Mouse (Mus musculus): Measurements from ENCODE around the gene Nlrc5. TPM values are rescaled to one million over a fixed set of nuclear protein-coding genes. Genes with fewer than 3 reads are reported as not detected.
"Not testable (repeated sequence)": the region's sequence is repeated elsewhere in the genome, so short reads cannot be mapped to it uniquely, and the experiment has no call there.

Nlrc5 gene
- polyA plus RNA-seq, 1 experiment from 2014 or later, result 0.29 TPM

DNA sequence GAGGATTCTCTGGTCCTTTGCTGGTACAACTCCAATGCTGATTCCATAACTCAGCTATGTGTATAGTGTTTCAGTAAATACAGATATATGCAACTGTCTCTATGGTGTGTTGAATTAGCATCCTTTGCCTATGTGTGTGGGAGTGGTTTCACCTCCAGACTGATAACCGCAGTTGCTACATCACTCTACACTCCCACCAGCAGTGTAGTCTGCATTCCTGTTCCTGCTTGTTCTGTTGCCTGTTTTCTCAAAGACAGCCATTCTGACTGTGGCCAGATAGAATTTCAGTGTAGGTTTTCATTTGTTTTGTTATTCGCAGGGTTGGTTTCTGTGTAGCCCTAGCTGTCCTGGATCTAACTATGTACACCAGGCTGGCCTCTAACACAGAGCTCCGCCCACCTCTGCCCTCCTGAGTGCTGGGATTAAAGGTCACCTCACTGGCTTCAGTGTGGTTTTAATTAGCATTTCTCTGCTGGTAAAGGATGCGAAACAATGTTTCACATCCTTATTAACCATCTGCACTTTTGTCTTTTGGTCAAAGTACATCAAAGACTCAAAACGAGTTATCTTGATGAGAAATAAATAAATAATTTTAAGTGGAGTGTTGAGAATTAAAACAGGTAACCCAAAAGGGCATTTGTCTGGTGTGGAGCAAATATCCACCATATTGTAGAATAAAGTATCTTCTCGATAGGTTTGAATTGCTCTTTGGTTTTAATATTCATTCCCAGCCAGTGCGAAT lies 13.6 kb downstream of the Nlrc5 start:
- H3K27ac ChIP-seq, result 0 out of 2 replicates have a peak overlapping the region, but pooled peaks have one; percentile 23
- no peaks in the 10 kb centered on the region for H3K36me3 ChIP-seq
- WGBS, result 81% methylated on average over 7 of the region's 7 CpGs
- H3K9me3 ChIP-seq, result no peaks in the 10 kb centered on the region
- no peak overlapping the region for H3K4me3 ChIP-seq
- no peak overlapping the region for H3K9ac ChIP-seq
- H3K4me1 ChIP-seq (replicated peaks), result no peaks in the 10 kb centered on the region
- no peak overlapping the region for H3K4me2 ChIP-seq
- no peaks in the 10 kb centered on the region for H3K27me3 ChIP-seq
- ATAC-seq (ENCODE audit: low FRiP score), result no peak

DNA sequence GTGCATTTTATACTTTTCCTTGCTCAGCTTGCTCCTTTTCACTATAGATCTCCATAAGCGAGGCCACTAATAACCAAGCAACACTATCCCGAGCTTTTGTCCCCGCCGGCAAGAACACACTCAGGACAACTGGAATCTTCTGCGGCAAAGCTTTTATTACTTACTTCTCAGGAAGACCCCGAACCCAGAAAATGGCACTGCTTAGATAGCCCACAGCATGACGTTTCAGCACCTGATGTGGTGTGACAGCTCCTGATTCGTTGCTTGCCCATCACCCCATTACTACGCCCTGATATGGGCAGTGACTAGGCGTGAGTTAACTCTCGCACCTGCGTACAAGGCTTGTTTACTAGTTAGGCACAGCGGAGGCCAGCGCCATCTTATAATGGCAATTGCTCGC lies 18.8 kb downstream of the Nlrc5 start:
- ATAC-seq (ENCODE audit: low FRiP score); H3K27ac ChIP-seq: not testable (repeated sequence)
- WGBS, result 93% methylated on average over 15 of the region's 15 CpGs

DNA sequence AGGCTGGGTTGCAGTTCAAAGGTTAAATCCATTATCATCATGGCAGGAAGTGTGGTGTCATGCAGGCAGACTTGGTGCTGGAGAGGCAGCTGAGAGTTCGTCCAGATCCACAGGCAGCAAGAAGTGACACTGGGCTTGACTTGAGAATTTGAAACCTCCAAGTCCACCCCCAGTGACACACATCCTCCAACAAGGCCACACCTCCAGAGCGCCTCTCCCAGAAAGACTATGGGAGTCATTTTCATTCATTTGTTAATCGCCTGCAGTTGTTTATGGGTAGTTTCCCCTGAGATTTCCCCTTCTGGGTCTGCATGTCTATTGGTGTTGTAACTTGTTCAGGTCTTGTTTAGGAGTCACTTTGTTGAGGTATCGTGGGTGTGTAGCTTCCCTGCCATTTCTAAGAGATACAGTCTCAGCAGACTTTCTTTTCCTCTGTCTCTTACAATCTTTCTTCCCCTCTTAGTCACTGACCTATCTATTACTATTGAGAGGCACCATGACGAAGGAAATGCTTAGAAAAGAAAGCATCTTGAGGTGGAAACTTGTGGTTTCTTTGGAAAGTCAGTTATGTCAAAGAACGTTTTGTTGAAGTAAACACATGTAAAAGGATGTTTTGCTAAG lies 19.8 kb downstream of the Nlrc5 start:
- ATAC-seq (ENCODE audit: low FRiP score), result no peak
- Histone ChIP-seq H3K4me1 (replicated peaks) (no peaks in the 10 kb centered on the region), H3K36me3 (no peaks in the 10 kb centered on the region), H3K27ac (no peak overlapping the region), H3K4me3 (no peak overlapping the region), H3K27me3 (no peaks in the 10 kb centered on the region), H3K4me2 (no peak overlapping the region), H3K9ac (no peak overlapping the region), H3K9me3 (no peaks in the 10 kb centered on the region)
- 86% methylated on average over 6 of the region's 6 CpGs for WGBS

More for the DNA sequence above, 18.8 kb downstream of the Nlrc5 start:
- H3K4me3 ChIP-seq; H3K4me1 ChIP-seq (replicated peaks); H3K9me3 ChIP-seq; H3K36me3 ChIP-seq; H3K9ac ChIP-seq; H3K27me3 ChIP-seq; H3K4me2 ChIP-seq: not testable (repeated sequence)

- H3K9ac ChIP-seq, result no peak overlapping the region
- no peaks in the 10 kb centered on the region for H3K4me1 ChIP-seq (replicated peaks)
- H3K27me3 ChIP-seq, result no peaks in the 10 kb centered on the region
- ATAC-seq (ENCODE audit: low FRiP score), result no peak
- 82% methylated on average over 5 of the region's 5 CpGs for WGBS
- H3K4me2 ChIP-seq, result no peak overlapping the region
- H3K9me3 ChIP-seq, result no peaks in the 10 kb centered on the region
- H3K36me3 ChIP-seq, result no peaks in the 10 kb centered on the region
- H3K27ac ChIP-seq, result no peak overlapping the region
- no peak overlapping the region for H3K4me3 ChIP-seq
Observed at GRCm38 (mm10) chr8:94454905-94455304, 20.7 kb downstream of the Nlrc5 start.

DNA sequence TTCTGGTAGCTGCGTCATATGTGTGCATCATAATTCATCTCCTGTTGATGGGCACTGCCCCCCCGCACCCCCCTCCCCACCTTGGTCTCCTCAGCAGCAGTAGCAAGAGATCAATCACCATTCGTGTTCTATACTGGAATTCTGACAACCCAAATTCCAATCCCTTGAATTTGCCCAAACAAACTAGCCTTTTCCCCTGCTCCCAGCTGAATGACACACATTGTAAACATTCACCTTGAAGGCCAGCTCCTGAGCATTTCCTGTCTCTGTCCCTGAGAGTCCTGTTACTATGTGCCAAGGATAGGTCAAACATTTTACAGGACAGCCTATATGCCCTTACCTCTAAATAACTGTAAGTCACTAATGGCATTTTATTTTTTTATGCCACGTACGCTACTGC lies 21.9 kb downstream of the Nlrc5 start:
- no peaks in the 10 kb centered on the region for H3K4me1 ChIP-seq (replicated peaks)
- H3K36me3 ChIP-seq, result no peaks in the 10 kb centered on the region
- WGBS, result 90% methylated on average over 5 of the region's 5 CpGs
- H3K4me3 ChIP-seq, result no peak overlapping the region
- H3K4me2 ChIP-seq, result no peak overlapping the region
- no peak overlapping the region for H3K9ac ChIP-seq
- no peaks in the 10 kb centered on the region for H3K27me3 ChIP-seq
- H3K9me3 ChIP-seq, result no peaks in the 10 kb centered on the region
- ATAC-seq (ENCODE audit: low FRiP score), result no peak
- H3K27ac ChIP-seq, result no peak overlapping the region

GRCm38 (mm10) chr8:94458567-94458966 lies 24.4 kb downstream of the Nlrc5 start:
- WGBS, result 67% methylated on average over 2 of the region's 2 CpGs
- ATAC-seq (ENCODE audit: low FRiP score), result no peak
- H3K36me3 ChIP-seq, result no peaks in the 10 kb centered on the region
- H3K4me2 ChIP-seq, result no peak overlapping the region
- no peak overlapping the region for H3K27ac ChIP-seq
- H3K4me1 ChIP-seq (replicated peaks), result no peaks in the 10 kb centered on the region
- no peak overlapping the region for H3K4me3 ChIP-seq
- H3K27me3 ChIP-seq, result no peaks in the 10 kb centered on the region
- H3K9ac ChIP-seq, result no peak overlapping the region
- no peaks in the 10 kb centered on the region for H3K9me3 ChIP-seq

DNA sequence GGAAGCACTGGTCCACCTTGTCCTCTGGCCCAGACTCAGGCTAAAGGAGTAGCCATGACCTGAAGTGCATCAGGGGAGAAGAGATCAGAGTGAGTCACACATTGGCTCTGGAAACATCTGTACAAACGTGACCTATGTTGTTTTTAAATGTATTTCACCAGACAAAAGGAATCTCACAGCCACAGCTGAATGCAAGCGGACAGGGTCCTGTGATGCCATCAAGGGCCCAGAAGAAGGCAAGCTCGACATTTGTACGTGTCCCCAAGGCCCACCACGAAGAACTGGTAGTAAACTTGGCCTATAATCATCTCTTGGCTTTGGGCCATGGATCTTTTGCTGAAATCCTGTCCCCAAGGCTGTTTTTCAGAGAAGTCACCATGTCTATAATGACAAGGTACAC lies 35.5 kb downstream of the Nlrc5 start:
- H3K27ac ChIP-seq, result no peak overlapping the region
- no peak overlapping the region for H3K9ac ChIP-seq
- no peak overlapping the region for H3K4me3 ChIP-seq
- no peak overlapping the region for H3K4me2 ChIP-seq
- 77% methylated on average over 5 of the region's 5 CpGs for WGBS
- no peaks in the 10 kb centered on the region for H3K36me3 ChIP-seq
- no peaks in the 10 kb centered on the region for H3K9me3 ChIP-seq
- H3K27me3 ChIP-seq, result no peaks in the 10 kb centered on the region
- no peaks in the 10 kb centered on the region for H3K4me1 ChIP-seq (replicated peaks)
- no peak for ATAC-seq (ENCODE audit: low FRiP score)

GRCm38 (mm10) chr8:94470794-94471193 lies 36.6 kb downstream of the Nlrc5 start:
- Histone ChIP-seq H3K4me1 (replicated peaks) (no peaks in the 10 kb centered on the region), H3K9ac (no peak overlapping the region), H3K4me3 (no peak overlapping the region), H3K4me2 (no peak overlapping the region), H3K36me3 (no peaks in the 10 kb centered on the region), H3K27me3 (no peaks in the 10 kb centered on the region), H3K9me3 (no peaks in the 10 kb centered on the region), H3K27ac (no peak overlapping the region)
- 82% methylated on average over 2 of the region's 2 CpGs for WGBS
- no peak for ATAC-seq (ENCODE audit: low FRiP score)

DNA sequence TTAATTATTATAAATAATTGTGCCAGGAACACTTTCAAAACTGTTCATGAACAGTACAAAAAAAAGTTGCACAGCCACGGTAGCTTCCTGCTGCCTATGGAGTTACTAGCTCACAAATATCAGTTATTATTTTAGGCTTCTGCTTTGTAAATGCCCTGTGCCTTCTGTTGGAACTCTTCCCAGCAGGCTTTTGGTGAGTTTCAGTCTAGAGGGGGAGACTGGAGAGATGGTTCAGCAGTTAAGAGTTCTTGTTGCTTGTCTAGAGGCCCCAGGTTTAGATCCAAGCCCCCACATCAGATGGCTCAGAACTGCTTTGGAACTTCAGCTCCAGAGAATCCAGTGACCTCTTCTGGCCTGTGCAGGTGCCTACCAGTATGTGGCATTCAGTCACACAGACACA lies 37.1 kb downstream of the Nlrc5 start:
- no peak for ATAC-seq (ENCODE audit: low FRiP score)
- WGBS, result 86% methylated on average over 1 of the region's 1 CpGs
- H3K4me2 ChIP-seq, result no peak overlapping the region

DNA sequence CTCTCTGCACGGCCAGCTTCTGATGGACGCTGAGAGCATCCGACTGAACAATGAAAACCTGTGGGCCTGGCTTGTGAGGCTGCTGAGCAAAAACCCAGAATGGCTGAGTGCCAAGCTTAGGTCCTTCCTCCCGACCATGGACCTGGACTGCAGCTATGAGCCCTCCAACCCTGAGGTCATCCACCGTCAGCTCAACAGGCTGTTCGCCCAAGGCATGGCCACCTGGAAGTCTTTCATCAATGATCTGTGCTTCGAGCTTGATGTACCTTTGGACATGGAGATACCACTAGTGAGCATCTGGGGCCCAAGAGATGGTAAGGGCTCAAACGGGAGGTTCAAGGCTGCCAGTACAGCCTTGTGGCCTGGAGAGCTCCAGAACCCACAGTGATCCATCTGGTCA lies 38.6 kb downstream of the Nlrc5 start:
- Histone ChIP-seq H3K4me2 (no peak overlapping the region), H3K36me3 (no peaks in the 10 kb centered on the region), H3K4me3 (no peak overlapping the region), H3K9ac (no peak overlapping the region), H3K27me3 (peaks cover 5% of the 10 kb centered on the region; the same call in 1 of the 2 replicates), H3K27ac (no peak overlapping the region), H3K4me1 (replicated peaks) (no peaks in the 10 kb centered on the region), H3K9me3 (no peaks in the 10 kb centered on the region)
- 92% methylated on average over 8 of the region's 8 CpGs for WGBS
- no peak for ATAC-seq (ENCODE audit: low FRiP score)

More for the DNA sequence above, 37.1 kb downstream of the Nlrc5 start:
- Histone ChIP-seq H3K9me3 (no peaks in the 10 kb centered on the region), H3K4me1 (replicated peaks) (no peaks in the 10 kb centered on the region), H3K9ac (no peak overlapping the region), H3K27ac (no peak overlapping the region), H3K36me3 (no peaks in the 10 kb centered on the region), H3K27me3 (no peaks in the 10 kb centered on the region), H3K4me3 (no peak overlapping the region)

GRCm38 (mm10) chr8:94473431-94473830 lies 39.3 kb downstream of the Nlrc5 start:
- H3K4me3 ChIP-seq, result no peak overlapping the region
- H3K4me1 ChIP-seq (replicated peaks), result no peaks in the 10 kb centered on the region
- H3K9me3 ChIP-seq, result no peaks in the 10 kb centered on the region
- H3K9ac ChIP-seq, result no peak overlapping the region
- 84% methylated on average over 21 of the region's 21 CpGs for WGBS
- H3K27me3 ChIP-seq, result peaks cover 5% of the 10 kb centered on the region; the same call in 1 of the 2 replicates
- no peak overlapping the region for H3K4me2 ChIP-seq
- no peaks in the 10 kb centered on the region for H3K36me3 ChIP-seq
- ATAC-seq (ENCODE audit: low FRiP score), result no peak
- no peak overlapping the region for H3K27ac ChIP-seq

DNA sequence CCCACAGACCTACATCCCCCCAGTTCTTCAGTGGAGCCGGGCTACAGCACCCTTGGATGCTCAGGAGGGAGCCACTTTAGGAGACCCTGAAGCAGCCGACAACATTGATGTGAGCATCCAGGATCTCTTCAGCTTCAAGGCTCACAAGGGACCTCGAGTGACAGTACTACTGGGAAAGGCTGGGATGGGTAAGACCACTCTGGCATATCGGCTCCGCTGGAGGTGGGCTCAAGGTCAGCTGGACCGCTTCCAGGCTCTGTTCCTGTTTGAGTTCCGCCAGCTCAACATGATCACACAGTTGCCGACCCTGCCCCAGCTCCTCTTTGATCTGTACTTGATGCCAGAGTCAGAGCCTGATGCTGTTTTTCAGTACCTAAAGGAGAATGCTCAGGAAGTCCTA lies 41.6 kb downstream of the Nlrc5 start:
- H3K36me3 ChIP-seq, result no peaks in the 10 kb centered on the region
- peaks cover 6% of the 10 kb centered on the region; the same call in 1 of the 2 replicates for H3K27me3 ChIP-seq
- no peak for ATAC-seq (ENCODE audit: low FRiP score)
- H3K4me3 ChIP-seq, result no peak overlapping the region
- no peak overlapping the region for H3K27ac ChIP-seq
- no peak overlapping the region for H3K9ac ChIP-seq
- H3K4me1 ChIP-seq (replicated peaks), result no peaks in the 10 kb centered on the region
- H3K9me3 ChIP-seq, result no peaks in the 10 kb centered on the region
- 83% methylated on average over 8 of the region's 8 CpGs for WGBS
- H3K4me2 ChIP-seq, result no peak overlapping the region

DNA sequence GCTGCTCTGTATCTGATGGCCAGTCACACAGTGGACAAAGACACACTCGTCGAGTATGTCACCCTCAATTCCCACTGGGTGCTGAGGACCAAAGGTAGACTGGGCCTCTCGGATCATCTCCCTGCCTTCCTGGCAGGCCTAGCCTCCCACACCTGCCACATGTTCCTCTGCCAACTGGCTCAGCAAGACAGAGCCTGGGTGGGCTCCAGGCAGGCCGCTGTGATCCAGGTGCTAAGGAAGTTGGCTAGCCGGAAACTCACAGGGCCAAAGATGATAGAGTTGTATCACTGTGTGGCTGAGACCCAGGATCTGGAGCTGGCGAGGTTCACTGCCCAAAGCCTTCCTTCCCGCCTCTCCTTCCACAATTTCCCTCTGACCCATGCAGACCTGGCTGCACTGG lies 42.7 kb downstream of the Nlrc5 start:
- Histone ChIP-seq H3K27me3 (peaks cover 14% of the 10 kb centered on the region), H3K4me1 (replicated peaks) (no peaks in the 10 kb centered on the region), H3K4me2 (no peak overlapping the region), H3K9me3 (no peaks in the 10 kb centered on the region), H3K27ac (no peak overlapping the region), H3K9ac (no peak overlapping the region), H3K36me3 (no peaks in the 10 kb centered on the region), H3K4me3 (no peak overlapping the region)
- ATAC-seq (ENCODE audit: low FRiP score), result no peak
- 82% methylated on average over 7 of the region's 7 CpGs for WGBS

All from hindbrain, embryonic 13.5 days (tissue).